Mouse (Mus musculus): Measurements from ENCODE around the gene Grik2. TPM values are rescaled to one million over a fixed set of nuclear protein-coding genes. Genes with fewer than 3 reads are reported as not detected.
"Not testable (repeated sequence)": the region's sequence is repeated elsewhere in the genome, so short reads cannot be mapped to it uniquely, and the experiment has no call there.

Gene Grik2
- polyA plus RNA-seq, 1 experiment from 2014 or later = 2.0 TPM

DNA sequence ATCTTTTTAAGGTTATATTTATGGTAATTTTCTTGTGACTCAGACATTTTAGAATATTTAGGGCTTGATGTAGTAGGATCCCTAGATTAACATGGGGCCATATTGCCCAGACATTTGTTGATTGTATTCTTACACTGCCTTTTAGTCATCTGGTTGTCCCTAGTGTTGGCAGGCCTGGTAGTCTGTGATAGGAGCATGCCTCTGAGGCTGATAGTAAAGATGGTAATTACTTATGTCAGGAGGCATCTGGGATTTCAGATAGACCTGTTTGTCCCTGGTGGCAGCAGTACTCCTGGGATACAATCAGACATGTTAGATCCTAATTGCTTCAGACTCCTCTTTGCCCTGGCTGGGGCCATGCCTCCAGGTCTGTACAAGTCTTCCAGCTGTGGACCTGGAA is 423.3 kb downstream of the Grik2 start:
- Histone ChIP-seq H3K9me3 (no peaks in the 10 kb centered on the region), H3K27me3 (no peaks in the 10 kb centered on the region), H3K36me3 (no peaks in the 10 kb centered on the region), H3K9ac (replicated peaks) (no peak overlapping the region), H3K4me3 (replicated peaks) (no peak overlapping the region), H3K27ac (no peak overlapping the region), H3K4me2 (no peak overlapping the region), H3K4me1 (replicated peaks) (no peaks in the 10 kb centered on the region)
- no peak for ATAC-seq (ENCODE audit: insufficient number of reproducible peaks, insufficient read depth, low FRiP score, low TSS enrichment, low read depth)

DNA sequence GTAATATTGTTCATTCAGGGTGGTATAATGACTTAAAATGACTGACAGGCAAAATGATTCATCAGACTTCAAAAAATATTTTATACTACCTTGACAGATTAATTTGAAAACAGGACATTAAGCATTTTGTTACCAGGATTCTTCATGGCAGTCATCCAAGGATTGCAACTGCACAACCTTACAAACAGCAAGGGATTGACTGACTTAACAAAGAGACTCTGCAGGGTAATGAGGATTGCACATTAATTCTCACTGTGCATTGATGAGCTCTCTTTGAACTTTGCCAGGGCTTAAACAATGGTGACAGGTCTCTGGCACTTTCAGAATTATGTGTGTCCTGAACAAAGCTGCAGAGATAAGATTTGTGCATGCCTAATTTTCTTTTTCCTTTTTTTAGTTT is 466.2 kb downstream of the Grik2 start:
- ATAC-seq (ENCODE audit: insufficient number of reproducible peaks, insufficient read depth, low FRiP score, low TSS enrichment, low read depth) = no peak
- H3K36me3 ChIP-seq = no peaks in the 10 kb centered on the region
- H3K9ac ChIP-seq (replicated peaks) = no peak overlapping the region
- H3K4me1 ChIP-seq (replicated peaks) = no peaks in the 10 kb centered on the region
- H3K4me3 ChIP-seq (replicated peaks) = no peak overlapping the region
- H3K27ac ChIP-seq = no peak overlapping the region
- no peak overlapping the region for H3K4me2 ChIP-seq
- no peaks in the 10 kb centered on the region for H3K27me3 ChIP-seq
- H3K9me3 ChIP-seq = no peaks in the 10 kb centered on the region

DNA sequence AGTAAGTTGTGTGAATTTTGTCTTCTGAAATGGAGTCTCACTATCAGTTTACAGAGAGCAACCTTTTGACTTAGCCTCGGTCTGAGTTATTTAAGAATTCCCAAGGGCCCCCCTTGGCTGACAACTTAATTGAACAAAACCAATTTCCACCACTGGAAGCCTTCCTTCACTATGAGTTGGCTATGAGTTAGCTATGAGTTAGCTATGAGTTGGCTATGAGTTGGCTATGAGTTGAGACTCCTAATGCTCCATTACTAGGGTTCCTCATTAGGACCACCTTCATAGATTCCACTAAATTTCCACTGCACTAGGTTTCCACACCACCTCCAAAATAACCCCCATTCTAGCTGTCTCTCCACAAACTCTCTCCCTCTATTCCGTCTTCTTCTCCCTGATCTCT is 468.7 kb downstream of the Grik2 start:
- Histone ChIP-seq H3K4me1 (replicated peaks) (no peaks in the 10 kb centered on the region), H3K27me3 (no peaks in the 10 kb centered on the region), H3K27ac (no peak overlapping the region), H3K4me3 (replicated peaks) (no peak overlapping the region), H3K4me2 (no peak overlapping the region), H3K9ac (replicated peaks) (no peak overlapping the region), H3K36me3 (no peaks in the 10 kb centered on the region), H3K9me3 (no peaks in the 10 kb centered on the region)
- 77% methylated on average over 2 of the region's 2 CpGs for WGBS
- ATAC-seq (ENCODE audit: insufficient number of reproducible peaks, insufficient read depth, low FRiP score, low TSS enrichment, low read depth) = no peak

DNA sequence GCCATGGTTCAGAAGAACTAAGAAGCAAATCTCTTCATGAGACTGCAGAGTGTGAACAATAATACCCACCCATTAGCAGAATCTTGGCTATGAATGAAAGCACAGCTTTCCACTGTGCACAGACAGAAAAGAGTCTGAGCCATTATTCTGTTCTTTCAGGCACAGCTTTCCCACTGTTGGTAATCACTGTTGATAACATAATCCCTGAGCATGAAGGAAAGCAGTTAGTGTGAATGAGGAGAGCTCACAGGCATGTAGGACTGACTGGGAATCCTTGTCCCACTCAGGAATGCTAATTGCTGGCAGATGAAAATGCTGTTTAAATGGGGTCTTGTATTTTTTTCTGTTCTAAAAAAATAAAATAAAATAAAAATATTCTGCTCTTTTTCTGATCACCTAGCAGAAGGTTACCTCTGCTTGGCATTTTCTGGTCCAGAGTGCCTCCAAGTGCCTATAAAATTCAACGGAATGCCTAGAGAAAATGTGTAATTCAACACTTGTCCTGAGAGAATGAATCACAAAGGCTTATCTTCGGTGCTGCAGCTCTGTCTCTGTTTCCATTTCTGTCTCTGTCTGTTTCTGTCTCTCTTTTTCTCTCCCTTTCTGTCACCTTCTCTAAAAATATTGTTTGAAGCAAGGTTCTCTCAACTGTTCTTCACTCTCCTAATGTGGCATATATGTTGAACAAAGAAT is 532.2 kb downstream of the Grik2 start:
- no peak for ATAC-seq (ENCODE audit: insufficient number of reproducible peaks, insufficient read depth, low FRiP score, low TSS enrichment, low read depth)
- WGBS = 30% methylated on average over 2 of the region's 2 CpGs
- Histone ChIP-seq H3K9ac (replicated peaks) (no peak overlapping the region), H3K9me3 (no peaks in the 10 kb centered on the region), H3K27ac (no peak overlapping the region), H3K27me3 (no peaks in the 10 kb centered on the region), H3K4me2 (no peak overlapping the region), H3K4me1 (replicated peaks) (no peaks in the 10 kb centered on the region), H3K4me3 (replicated peaks) (no peak overlapping the region), H3K36me3 (no peaks in the 10 kb centered on the region)

DNA sequence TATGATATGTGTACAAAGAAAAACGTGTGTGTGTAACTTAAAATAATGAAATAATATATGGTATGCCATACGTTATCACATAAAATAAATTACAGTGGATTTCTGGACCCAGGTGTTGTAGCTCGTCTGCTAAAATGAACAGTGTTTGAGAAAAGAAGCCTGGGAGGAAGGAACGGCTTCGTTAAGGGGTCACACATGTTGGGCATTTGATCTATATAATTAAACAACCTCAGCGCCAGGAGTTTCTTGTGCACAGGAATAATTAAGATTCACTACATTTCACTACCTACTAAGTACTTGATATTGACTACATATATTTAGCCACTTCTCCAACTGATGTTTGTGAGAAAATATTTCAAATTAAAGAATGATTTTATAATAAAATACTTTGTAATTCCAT is 551.2 kb downstream of the Grik2 start:
- H3K9me3 ChIP-seq; H3K27me3 ChIP-seq; H3K4me1 ChIP-seq (replicated peaks); H3K36me3 ChIP-seq; H3K9ac ChIP-seq (replicated peaks); H3K4me2 ChIP-seq; H3K4me3 ChIP-seq (replicated peaks); ATAC-seq (ENCODE audit: insufficient number of reproducible peaks, insufficient read depth, low FRiP score, low TSS enrichment, low read depth); H3K27ac ChIP-seq: not testable (repeated sequence)
- 48% methylated on average over 6 of the region's 6 CpGs for WGBS

DNA sequence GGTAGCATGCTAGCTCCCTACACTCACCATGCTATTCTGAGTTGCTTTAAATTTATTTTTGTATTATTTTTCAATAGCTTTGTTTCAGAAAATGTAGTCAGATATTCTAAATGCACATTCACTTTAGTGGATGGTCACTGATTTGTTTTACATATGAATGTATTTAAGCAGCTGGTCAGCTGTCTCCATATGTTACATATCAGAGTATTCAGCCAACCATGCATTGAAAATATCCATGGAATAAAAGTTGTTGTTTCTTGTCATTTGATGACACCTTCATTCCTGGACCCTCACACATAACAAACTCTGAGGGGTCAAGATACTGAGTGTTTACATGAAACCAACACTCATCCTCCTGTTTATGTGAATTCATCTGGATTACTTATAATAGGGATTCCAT is 551.7 kb downstream of the Grik2 start:
- not testable (repeated sequence) for H3K4me2 ChIP-seq; H3K36me3 ChIP-seq; H3K4me1 ChIP-seq (replicated peaks); H3K9ac ChIP-seq (replicated peaks); H3K27me3 ChIP-seq; ATAC-seq (ENCODE audit: insufficient number of reproducible peaks, insufficient read depth, low FRiP score, low TSS enrichment, low read depth); H3K9me3 ChIP-seq; H3K27ac ChIP-seq; H3K4me3 ChIP-seq (replicated peaks)

DNA sequence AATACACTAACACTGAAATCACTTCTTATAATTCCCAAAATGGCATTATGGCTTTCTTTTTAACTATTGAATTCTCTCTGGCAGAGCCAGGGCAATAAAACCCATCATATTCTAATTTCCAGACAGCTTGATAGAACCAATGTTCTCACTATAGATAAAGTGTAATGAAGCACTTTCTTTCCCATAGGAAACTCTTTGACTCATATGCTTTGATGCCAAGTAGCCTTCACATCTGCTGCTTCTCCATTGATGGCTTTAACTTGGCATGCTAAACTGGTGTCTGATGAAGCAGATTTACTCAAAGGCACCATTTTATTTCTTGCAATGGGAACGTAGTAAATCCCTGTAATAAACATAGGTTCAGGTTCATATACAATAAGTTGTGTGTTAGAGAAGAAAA is 568.5 kb downstream of the Grik2 start:
- H3K27ac ChIP-seq = no peak overlapping the region
- no peak overlapping the region for H3K4me3 ChIP-seq (replicated peaks)
- no peaks in the 10 kb centered on the region for H3K4me1 ChIP-seq (replicated peaks)
- no peaks in the 10 kb centered on the region for H3K36me3 ChIP-seq
- H3K9me3 ChIP-seq = no peaks in the 10 kb centered on the region
- ATAC-seq (ENCODE audit: insufficient number of reproducible peaks, insufficient read depth, low FRiP score, low TSS enrichment, low read depth) = no peak
- no peaks in the 10 kb centered on the region for H3K27me3 ChIP-seq
- no peak overlapping the region for H3K4me2 ChIP-seq
- no peak overlapping the region for H3K9ac ChIP-seq (replicated peaks)
- WGBS = 56% methylated on average over 1 of the region's 1 CpGs

DNA sequence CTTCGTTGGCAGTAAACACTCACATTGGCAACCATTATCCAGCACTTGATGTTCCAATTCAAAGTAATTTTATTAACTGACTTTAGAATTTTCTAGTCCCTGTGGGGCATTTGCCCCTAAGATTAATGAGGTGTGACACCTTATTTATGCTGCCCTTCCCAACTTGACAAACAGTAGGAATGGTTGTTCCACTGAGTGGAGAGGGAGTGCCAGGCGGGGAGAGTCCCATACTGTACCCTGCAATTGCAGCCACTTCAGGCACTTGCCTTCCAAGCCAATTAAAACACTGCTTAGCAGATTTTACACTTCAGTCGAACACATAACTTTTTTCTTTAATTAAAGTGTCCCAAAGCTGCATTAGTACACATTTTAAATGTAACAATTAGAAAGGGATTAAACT is 568.9 kb downstream of the Grik2 start:
- no peak for ATAC-seq (ENCODE audit: insufficient number of reproducible peaks, insufficient read depth, low FRiP score, low TSS enrichment, low read depth)
- no peak overlapping the region for H3K4me3 ChIP-seq (replicated peaks)
- 31% methylated on average over 3 of the region's 3 CpGs for WGBS

DNA sequence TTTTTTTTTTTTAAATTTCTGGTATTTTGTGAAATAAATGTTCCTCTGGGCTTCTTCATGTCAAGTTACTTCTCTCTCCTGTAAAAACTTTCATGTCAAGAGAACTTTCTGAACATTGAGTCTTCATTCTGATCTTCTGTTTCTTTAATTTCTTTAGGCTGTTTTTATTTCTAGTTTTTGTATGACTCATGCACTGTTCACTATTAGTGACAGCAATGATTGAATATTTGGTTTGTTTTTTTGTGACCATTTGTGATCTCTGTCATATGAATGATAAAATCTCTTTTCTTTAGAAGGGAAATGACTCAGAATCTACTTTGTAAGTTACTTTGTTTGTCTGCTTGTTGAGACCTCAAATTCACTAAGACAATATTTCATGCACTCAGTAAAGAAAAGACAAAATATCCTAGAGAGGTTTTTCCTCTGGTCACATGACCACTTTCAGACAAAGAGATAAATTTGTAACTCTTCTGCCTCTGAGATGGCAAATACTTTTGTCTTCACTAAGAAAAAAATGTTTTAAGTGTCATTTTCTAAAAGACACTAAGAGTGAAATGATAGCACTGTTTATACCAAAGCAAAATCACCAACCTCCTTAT is 596.7 kb downstream of the Grik2 start:
- H3K9ac ChIP-seq (replicated peaks) = no peak overlapping the region
- no peaks in the 10 kb centered on the region for H3K4me1 ChIP-seq (replicated peaks)
- no peak overlapping the region for H3K27ac ChIP-seq
- no peak overlapping the region for H3K4me2 ChIP-seq
- H3K9me3 ChIP-seq = no peaks in the 10 kb centered on the region
- H3K4me3 ChIP-seq (replicated peaks) = no peak overlapping the region
- ATAC-seq (ENCODE audit: insufficient number of reproducible peaks, insufficient read depth, low FRiP score, low TSS enrichment, low read depth) = no peak
- no peaks in the 10 kb centered on the region for H3K36me3 ChIP-seq
- H3K27me3 ChIP-seq = no peaks in the 10 kb centered on the region

More for the DNA sequence above, 568.9 kb downstream of the Grik2 start:
- no peaks in the 10 kb centered on the region for H3K9me3 ChIP-seq
- no peak overlapping the region for H3K27ac ChIP-seq
- H3K9ac ChIP-seq (replicated peaks) = no peak overlapping the region
- no peaks in the 10 kb centered on the region for H3K4me1 ChIP-seq (replicated peaks)
- H3K27me3 ChIP-seq = no peaks in the 10 kb centered on the region
- H3K4me2 ChIP-seq = no peak overlapping the region
- no peaks in the 10 kb centered on the region for H3K36me3 ChIP-seq

DNA sequence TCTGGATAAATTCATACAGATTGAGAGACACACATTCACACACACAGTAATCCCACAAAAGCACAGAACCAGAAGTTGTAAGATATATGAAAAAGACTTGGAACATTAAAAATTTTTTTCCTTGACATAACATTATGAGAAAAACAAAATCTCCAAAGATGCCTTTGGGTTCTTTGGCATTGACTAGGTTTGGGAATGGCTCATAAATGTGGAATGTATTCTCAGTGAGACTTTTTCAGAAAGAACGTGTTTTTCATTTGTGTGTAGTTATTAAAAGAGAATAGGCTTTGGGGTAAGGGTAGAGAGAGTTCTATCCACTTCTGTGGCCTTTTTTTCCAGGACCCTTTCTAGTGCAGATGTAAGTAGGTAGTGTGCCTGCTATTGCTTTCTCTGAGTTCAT is 597.3 kb downstream of the Grik2 start:
- H3K36me3 ChIP-seq = no peaks in the 10 kb centered on the region
- ATAC-seq (ENCODE audit: insufficient number of reproducible peaks, insufficient read depth, low FRiP score, low TSS enrichment, low read depth) = no peak
- no peaks in the 10 kb centered on the region for H3K4me1 ChIP-seq (replicated peaks)
- H3K4me2 ChIP-seq = no peak overlapping the region
- H3K9ac ChIP-seq (replicated peaks) = no peak overlapping the region
- H3K4me3 ChIP-seq (replicated peaks) = no peak overlapping the region
- 75% methylated on average over 1 of the region's 1 CpGs for WGBS
- H3K27ac ChIP-seq = no peak overlapping the region
- H3K27me3 ChIP-seq = no peaks in the 10 kb centered on the region
- no peaks in the 10 kb centered on the region for H3K9me3 ChIP-seq

DNA sequence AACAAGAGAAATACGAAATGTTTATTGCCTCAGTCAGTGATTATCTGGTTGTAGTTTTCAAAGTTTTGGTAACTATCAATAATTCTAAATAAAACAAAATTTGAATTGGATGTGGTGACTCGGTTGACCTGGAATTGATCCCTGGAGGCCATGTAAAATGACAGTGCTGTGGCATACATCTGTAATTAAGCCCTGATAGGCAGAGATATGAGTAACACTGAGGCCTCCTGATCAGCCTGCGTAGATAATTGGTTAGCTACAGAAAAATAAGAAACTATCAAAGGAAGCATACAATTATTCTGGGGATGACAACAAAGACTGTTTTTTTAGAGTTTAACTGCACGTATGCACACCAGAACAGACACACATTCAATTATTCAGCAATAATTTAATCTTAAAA is 634.4 kb downstream of the Grik2 start:
- 87% methylated on average over 4 of the region's 4 CpGs for WGBS
- no peaks in the 10 kb centered on the region for H3K36me3 ChIP-seq
- no peak overlapping the region for H3K9ac ChIP-seq (replicated peaks)
- no peaks in the 10 kb centered on the region for H3K4me1 ChIP-seq (replicated peaks)
- no peaks in the 10 kb centered on the region for H3K9me3 ChIP-seq
- H3K4me3 ChIP-seq (replicated peaks) = no peak overlapping the region
- H3K27ac ChIP-seq = no peak overlapping the region
- no peak overlapping the region for H3K4me2 ChIP-seq
- no peaks in the 10 kb centered on the region for H3K27me3 ChIP-seq
- no peak for ATAC-seq (ENCODE audit: insufficient number of reproducible peaks, insufficient read depth, low FRiP score, low TSS enrichment, low read depth)

DNA sequence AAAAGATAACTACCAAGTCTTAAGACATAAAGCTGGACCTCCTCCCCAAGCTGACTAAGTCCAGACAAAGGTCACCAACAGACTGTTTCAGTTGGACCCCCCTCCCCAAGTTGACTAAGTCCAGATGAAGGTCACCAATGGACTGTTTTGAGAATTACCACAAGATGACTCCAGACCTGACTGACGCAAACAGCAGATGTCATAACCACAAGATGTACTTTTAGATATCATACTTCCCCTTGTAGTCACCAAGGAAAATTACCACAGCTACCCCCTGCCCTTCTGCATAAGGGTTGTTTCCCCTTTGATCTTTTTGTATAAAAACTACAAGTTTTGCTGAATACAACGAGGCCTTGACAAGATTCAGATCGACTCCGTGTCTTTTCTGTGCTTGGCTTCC is 637.1 kb downstream of the Grik2 start:
- not testable (repeated sequence) for ATAC-seq (ENCODE audit: insufficient number of reproducible peaks, insufficient read depth, low FRiP score, low TSS enrichment, low read depth); H3K4me3 ChIP-seq (replicated peaks)
- 87% methylated on average over 4 of the region's 4 CpGs for WGBS

More for the DNA sequence above, 637.1 kb downstream of the Grik2 start:
- H3K27ac ChIP-seq; H3K9ac ChIP-seq (replicated peaks); H3K4me1 ChIP-seq (replicated peaks); H3K27me3 ChIP-seq; H3K36me3 ChIP-seq; H3K9me3 ChIP-seq; H3K4me2 ChIP-seq: not testable (repeated sequence)
